Mouse (Mus musculus) neutrophil, adult 59 days (primary cell): Measurements from ENCODE around the gene Prss3. TPM values are rescaled to one million over a fixed set of nuclear protein-coding genes. Genes with fewer than 3 reads are reported as not detected.

Experiments
- total RNA-seq, 2 experiments: library from RNA; stranded (reverse); gene quantifications; 1 replicate in 1 of 2; 2 replicates in 1 of 2; pipeline ENCODE4 v1.2.4; 2023

Prss3 gene
- not detected for total RNA-seq

DNA sequence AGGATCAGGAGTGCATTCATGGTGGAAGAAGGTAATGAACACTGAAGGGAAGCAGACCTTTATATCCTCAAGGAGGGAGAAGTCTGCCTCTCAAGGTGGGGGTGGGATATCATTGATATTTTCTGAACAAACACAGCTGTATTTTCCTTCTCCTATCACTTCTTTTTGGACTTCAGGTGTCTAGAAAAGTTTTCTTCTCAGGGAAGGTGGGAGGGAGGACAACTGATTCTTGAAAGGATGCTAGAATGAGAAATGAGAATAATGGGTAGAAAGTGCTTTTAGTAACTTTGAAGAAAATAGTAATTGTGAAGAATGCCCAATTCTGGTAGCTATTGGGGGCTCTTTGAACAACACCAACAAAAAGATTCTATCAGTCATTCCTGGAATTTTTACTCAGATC lies at the start of gene Prss3:
Gene Prss3 (minus strand): TSS at position 101 of the 400 bp plus-strand sequence.

DNA sequence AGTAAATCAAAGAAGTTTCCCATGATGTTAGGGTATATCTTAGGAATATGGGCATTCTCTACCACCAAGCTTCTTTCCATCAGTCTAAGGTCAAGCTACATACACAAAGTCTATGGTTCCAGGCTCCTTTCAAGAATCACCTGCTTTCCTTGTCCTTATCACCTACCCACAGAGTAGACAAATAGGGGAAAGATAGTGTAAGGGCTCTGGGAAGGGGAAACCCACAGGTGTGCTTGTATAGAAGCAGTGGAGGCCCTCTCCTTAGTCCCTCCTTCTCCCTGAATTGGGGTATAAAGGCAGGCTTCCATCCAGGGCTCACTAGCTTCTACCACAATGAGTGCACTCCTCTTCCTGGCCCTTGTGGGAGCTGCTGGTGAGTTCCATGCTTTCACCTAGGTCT lies 14.6 kb upstream of the Prss3 start, which contains the start of gene Gm5771:
Gene Gm5771 (plus strand): TSS at position 301 of the 400 bp plus-strand sequence.

DNA sequence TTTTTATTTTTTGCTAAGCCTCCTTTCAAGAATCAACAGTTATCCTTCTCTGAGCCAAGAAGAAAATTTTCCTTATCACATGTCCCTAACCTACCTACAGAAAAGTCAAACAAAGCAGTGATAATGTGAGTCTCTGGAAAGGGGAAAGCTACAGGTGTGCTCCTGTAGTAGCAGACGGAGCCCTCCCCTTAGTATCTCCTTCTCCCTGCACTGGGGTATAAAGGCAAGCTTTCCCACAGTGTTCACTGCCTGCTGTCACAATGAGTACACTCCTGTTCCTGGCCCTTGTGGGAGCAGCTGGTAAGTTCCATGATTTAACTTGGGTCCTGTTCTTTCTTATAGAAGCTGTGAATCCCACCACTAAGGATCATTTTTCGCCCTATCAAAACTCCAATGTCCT lies 23.5 kb downstream of the Prss3 start, which contains the start of gene Try10:
Gene Try10 (plus strand): TSS at position 174 of the 400 bp plus-strand sequence.

Other genes with a start within 250 kb of the Prss3 start
- gene Try4, start 75.4 kb downstream of the Prss3 start, total RNA-seq: not detected
- not detected for gene Try5, start 60.8 kb downstream of the Prss3 start, total RNA-seq
- not detected for gene Try10, start 23.6 kb downstream of the Prss3 start, total RNA-seq
- gene Gm5771, start 14.7 kb upstream of the Prss3 start, total RNA-seq: not detected
- gene Gm10334, start 68.5 kb upstream of the Prss3 start, total RNA-seq: not detected
- gene Prss1, start 81.3 kb upstream of the Prss3 start, total RNA-seq: not detected
- not detected for gene Prss2, start 144.1 kb upstream of the Prss3 start, total RNA-seq
- under 1 TPM in 1 of 2 experiments, not detected in 1; 0.22 TPM for gene Ephb6, start 227.8 kb upstream of the Prss3 start, total RNA-seq